Mouse (Mus musculus): ENCODE measurements around the gene Gys1. TPM values are rescaled to one million over a fixed set of nuclear protein-coding genes. Genes with fewer than 3 reads are reported as not detected.
"Not testable (repeated sequence)": the region's sequence is repeated elsewhere in the genome, so short reads cannot be mapped to it uniquely, and the experiment has no call there.

The Gys1 gene
- polyA plus RNA-seq, 1 experiment from 2014 or later = 43.2 TPM

DNA sequence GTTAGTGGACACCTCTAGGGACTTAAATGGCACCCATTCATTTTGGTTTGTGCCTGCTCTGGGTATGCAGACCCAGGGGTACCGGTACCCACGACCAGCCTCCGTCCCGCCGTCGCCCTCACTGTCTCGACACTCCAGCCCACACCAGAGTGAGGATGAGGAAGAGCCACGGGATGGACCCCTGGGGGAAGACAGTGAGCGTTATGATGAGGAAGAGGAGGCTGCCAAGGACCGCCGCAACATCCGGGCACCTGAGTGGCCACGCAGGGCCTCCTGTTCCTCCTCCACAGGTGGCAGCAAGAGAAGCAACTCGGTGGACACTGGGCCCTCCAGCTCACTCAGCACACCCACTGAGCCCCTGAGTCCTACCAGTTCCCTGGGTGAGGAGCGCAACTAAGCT, 20.3 kb downstream of the Gys1 start:
- H3K36me3 ChIP-seq = peaks cover 73% of the 10 kb centered on the region

DNA sequence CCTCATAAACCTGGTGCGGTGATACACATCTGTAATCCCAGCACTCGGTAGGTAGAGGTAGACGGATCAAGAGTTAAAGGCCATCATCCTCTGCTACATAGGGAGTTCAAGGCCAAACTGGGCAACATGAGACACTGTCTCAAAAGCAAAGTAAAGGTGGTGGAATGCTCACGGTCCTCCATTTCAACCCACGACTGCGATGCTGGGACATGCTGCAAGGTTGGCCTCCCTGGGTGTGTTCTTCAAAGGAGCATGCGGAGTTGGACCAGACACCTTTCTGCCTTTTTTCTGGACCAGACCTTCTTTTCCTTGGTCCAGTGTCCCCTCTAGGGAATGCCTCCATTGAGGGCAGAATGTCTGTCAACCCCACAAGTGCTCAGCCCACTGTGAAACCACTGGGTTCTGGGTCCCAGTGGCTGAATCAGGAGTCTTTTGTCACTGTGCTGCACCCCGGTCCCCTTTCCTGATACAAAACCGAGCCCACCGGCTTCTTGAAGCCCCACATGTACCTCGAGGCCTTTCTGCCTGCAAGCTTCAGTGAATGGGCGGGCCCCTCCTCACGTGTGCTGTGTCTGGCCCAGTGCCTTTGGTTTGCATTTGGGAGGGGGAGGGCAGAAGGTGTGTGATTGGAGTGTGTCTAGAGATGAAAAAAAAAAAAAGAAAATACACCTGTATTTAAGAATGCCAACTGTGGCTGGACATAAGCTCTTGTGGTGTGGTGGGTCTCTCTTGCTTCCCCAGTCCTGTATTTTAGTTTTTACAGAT, 21.5 kb downstream of the Gys1 start:
- no peak for DNase-seq (ENCODE audit: low spot score)
- Histone ChIP-seq H3K36me3 (peaks cover 74% of the 10 kb centered on the region), H3K27ac (no peak overlapping the region), H3K9me3 (no peaks in the 10 kb centered on the region), H3K27me3 (ENCODE audit: insufficient read depth, poor library complexity, severe bottlenecking) (no peaks in the 10 kb centered on the region), H3K4me1 (replicated peaks) (peaks cover 36% of the 10 kb centered on the region), H3K4me3 (peak overlapping the region; percentile 91; the same call in 1 of the 2 replicates)
- 81% methylated on average over 13 of the region's 13 CpGs for WGBS

More for the DNA sequence above, 20.3 kb downstream of the Gys1 start:
- DNase-seq (ENCODE audit: low spot score) = no peak
- no peaks in the 10 kb centered on the region for H3K9me3 ChIP-seq
- H3K27ac ChIP-seq = no peak overlapping the region
- WGBS = 89% methylated on average over 15 of the region's 15 CpGs
- H3K4me3 ChIP-seq = no peak overlapping the region
- peaks cover 24% of the 10 kb centered on the region for H3K4me1 ChIP-seq (replicated peaks)
- no peaks in the 10 kb centered on the region for H3K27me3 ChIP-seq (ENCODE audit: insufficient read depth, poor library complexity, severe bottlenecking)

DNA sequence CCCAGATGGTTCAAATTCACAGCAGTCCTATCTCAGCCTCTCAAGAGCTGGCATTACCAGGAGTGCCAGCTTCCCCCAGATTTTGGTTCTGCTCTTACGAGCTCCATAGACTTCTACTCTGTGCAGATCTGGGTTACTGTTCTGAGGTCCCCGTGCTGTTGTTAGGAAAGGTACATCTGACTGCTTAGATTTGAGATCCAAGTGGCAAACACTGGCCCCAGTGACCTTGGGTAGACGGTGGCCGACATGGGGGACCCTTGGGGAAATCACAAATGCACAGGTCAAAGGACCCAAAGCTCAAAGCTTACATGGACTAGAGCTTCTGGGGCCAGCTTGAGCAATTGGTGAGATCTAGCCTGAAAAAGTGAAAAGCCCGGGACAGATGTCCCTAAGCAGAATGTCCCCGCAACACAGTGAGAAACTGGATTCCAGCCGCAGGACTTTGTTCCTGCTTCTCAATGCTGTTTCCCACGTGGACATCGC, 22.1 kb downstream of the Gys1 start:
- Histone ChIP-seq H3K36me3 (peaks cover 78% of the 10 kb centered on the region), H3K4me3 (peak overlapping the region; percentile 91; the same call in 1 of the 2 replicates), H3K27ac (no peak overlapping the region), H3K9me3 (no peaks in the 10 kb centered on the region), H3K4me1 (replicated peaks) (peaks cover 42% of the 10 kb centered on the region), H3K27me3 (ENCODE audit: insufficient read depth, poor library complexity, severe bottlenecking) (no peaks in the 10 kb centered on the region)
- DNase-seq (ENCODE audit: low spot score) = peak; percentile 36
- WGBS = 58% methylated on average over 9 of the region's 9 CpGs

DNA sequence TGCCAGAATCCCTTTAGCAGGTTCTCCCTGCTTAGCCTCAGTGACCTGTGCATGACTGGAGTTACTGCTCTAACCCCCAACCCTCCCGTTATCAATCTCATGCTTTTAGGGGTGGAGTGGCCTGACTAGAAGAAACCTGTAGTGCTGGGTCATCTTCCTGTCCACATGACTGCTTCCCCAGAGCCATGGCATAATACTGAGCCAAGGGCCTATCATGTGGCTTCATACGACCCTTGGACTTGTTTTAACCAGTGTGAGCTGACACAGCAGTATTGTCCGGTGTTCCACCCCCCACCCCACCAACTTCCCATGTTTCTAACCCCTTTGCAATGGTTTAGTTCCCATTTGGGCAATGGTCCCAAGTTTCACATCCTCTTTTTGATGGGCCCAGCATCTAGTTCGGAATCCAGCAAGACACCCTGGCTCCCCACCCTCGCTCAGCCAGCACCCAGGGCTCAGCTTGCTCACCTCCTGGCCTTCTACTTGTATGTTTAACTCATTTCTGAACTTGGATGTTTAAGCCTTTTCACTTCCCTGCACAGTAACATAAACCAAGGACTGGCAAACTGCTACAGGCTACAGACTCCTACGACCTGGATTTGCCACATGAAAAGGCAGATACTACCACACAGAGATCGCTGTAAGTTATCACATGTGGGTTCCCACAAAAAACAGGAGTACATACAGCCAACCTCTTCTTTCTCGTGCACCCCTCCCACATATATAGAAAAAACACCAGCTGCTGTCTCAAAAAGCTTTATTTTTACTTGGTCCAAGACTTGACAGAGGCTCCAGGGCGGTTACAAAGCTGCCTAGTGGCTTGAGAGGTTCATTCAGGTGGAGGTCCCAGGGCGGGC, 22.8 kb downstream of the Gys1 start:
- DNase-seq (ENCODE audit: low spot score) = no peak
- Histone ChIP-seq H3K36me3 (peaks cover 77% of the 10 kb centered on the region), H3K27me3 (ENCODE audit: insufficient read depth, poor library complexity, severe bottlenecking) (no peaks in the 10 kb centered on the region), H3K4me3 (peak overlapping the region; percentile 91), H3K27ac (peak overlapping the region; percentile 96; the same call in 1 of the 2 replicates), H3K4me1 (replicated peaks) (peaks cover 44% of the 10 kb centered on the region), H3K9me3 (no peaks in the 10 kb centered on the region)
- WGBS = 76% methylated on average over 10 of the region's 10 CpGs

DNA sequence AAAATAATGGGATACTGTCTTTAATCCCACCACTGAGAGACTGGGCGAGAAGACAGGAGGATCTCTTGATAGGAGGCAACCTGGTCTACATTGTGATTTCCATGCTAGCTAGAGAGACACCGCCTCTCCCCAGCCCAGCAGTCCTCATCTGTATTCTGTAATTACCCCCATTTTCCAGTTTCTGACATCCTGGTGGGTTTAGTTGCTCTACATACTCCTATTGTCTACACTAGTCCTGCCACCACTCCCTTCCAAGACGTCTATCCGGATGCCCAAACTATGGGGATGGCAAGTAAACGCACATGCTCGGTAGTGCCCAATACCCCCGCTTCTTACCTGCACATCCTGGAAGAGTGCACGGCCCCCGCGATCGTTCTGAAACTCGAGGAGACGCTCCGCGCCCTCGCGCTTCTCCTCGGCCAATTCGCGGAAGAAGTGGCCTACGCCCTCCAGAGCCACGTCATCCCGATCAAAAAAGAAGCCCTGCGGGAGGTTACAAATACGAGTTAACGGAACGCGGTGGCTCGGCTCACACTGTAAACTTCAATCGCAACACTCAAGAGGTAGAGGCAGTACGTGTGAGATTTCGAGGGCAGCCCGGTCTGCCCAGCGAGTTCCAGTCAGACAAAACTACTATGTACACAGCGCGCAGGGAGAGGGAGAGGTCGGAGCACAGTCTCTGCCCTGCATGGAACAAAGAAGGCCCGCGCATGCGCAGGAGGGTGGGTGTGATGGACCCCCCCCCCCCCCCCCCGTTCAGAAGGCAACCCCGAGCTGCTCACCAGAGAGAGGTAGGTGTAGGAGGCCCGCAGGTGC, 24.3 kb downstream of the Gys1 start:
- H3K4me1 ChIP-seq (replicated peaks) = peaks cover 44% of the 10 kb centered on the region
- no peaks in the 10 kb centered on the region for H3K9me3 ChIP-seq
- peaks cover 78% of the 10 kb centered on the region for H3K36me3 ChIP-seq
- DNase-seq (ENCODE audit: low spot score) = peak; percentile 88
- H3K4me3 ChIP-seq = peak overlapping the region; percentile 91
- H3K27me3 ChIP-seq (ENCODE audit: insufficient read depth, poor library complexity, severe bottlenecking) = no peaks in the 10 kb centered on the region
- H3K27ac ChIP-seq = peak overlapping the region; percentile 96
- WGBS = under 1% methylated on average over 43 of the region's 43 CpGs

DNA sequence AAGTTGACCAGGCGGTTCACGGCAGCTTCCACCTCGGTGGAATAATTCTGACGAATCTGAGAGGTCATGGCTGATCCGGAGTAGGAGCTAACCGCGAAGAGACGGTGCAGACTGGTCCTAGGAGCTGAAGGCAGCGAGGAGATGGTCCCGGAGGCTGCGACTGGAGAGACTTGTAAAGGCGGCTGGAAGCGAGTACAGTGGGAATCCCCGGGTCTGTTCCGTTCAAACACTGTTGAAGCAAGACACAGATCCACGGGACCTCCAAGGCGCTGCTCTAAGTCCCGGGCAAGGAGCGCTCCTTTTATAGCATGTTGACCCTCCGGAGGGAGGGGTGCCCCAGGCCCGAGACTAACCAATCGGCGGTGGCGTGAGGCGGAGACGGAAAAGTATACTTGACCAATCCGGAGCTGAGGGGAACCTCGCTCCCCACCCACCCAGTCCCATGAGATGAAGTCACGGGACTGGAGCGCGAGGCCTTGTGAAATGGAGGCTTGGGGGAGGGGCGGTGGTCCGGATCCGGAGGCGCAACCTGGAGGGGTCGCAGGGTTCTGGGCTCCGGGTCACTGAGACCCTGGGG, 25.0 kb downstream of the Gys1 start, which contains the start of gene Ftl1:
Gene Ftl1, minus strand, starts transcription at position 321 of the 577 bp plus-strand sequence.
- 0% methylated on average over 37 of the region's 37 CpGs for WGBS
- peaks cover 44% of the 10 kb centered on the region for H3K4me1 ChIP-seq (replicated peaks)
- H3K27me3 ChIP-seq (ENCODE audit: insufficient read depth, poor library complexity, severe bottlenecking); H3K9me3 ChIP-seq: not testable (repeated sequence)
- H3K27ac ChIP-seq = peak within 1 kb of the TSS; percentile 96
- H3K4me3 ChIP-seq = peak within 1 kb of the TSS; percentile 91
- H3K36me3 ChIP-seq = peaks cover 78% of the 10 kb centered on the region
- DNase-seq (ENCODE audit: low spot score) = peak; percentile 98

DNA sequence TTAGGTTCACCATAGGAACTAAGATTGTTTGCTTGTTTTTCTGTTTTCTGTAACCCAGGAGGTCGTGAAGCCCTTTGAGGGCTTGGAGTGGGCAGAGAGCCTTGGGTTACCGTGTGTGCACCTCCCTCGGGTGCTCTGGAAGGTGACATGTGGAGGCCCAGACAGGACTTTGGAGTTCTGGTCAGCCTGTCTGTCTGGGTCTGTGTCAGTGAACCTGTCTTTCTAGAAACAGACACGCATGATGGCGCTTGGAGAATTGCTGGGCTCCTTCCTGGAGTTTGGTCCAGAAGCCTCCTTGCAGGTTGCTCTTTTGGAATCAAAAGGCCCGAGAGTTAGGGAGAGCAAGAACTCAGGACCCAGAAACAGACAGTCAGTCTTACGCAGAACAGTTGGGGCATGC, 25.7 kb downstream of the Gys1 start:
- H3K36me3 ChIP-seq = peaks cover 78% of the 10 kb centered on the region
- peak overlapping the region; percentile 96 for H3K27ac ChIP-seq
- 77% methylated on average over 7 of the region's 7 CpGs for WGBS
- peak; percentile 18 for DNase-seq (ENCODE audit: low spot score)
- H3K4me3 ChIP-seq = peak overlapping the region; percentile 91
- H3K9me3 ChIP-seq = no peaks in the 10 kb centered on the region
- H3K27me3 ChIP-seq (ENCODE audit: insufficient read depth, poor library complexity, severe bottlenecking) = no peaks in the 10 kb centered on the region
- peaks cover 50% of the 10 kb centered on the region for H3K4me1 ChIP-seq (replicated peaks)

DNA sequence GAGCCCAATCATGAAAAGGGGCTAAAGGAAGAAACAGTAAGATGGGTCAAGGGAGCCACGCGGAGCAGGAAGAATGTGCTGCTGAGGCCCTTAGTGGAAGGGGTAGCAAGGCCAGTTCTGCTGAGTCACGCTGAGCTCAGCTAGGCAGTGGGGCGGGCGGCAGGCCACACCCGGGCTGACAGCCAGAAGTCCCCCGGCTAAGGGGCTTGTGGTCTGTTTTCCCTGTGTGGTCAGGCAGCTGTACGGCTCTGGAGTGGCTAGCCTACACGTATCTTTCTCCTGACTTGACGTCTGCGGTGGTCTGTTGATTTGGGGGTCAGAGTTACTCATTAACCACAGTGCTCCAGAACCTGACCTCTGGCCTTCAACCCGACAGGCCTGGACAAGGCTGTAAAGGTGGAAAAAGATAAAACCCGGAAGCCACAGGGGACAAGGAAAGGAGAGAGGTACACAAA, 26.2 kb downstream of the Gys1 start:
- Histone ChIP-seq H3K4me3 (peak overlapping the region; percentile 91), H3K27ac (peak overlapping the region; percentile 96), H3K36me3 (peaks cover 76% of the 10 kb centered on the region), H3K9me3 (no peaks in the 10 kb centered on the region), H3K27me3 (ENCODE audit: insufficient read depth, poor library complexity, severe bottlenecking) (no peaks in the 10 kb centered on the region), H3K4me1 (replicated peaks) (peaks cover 55% of the 10 kb centered on the region)
- peak; percentile 55 for DNase-seq (ENCODE audit: low spot score)
- 32% methylated on average over 13 of the region's 13 CpGs for whole genome bisulfite sequencing

DNA sequence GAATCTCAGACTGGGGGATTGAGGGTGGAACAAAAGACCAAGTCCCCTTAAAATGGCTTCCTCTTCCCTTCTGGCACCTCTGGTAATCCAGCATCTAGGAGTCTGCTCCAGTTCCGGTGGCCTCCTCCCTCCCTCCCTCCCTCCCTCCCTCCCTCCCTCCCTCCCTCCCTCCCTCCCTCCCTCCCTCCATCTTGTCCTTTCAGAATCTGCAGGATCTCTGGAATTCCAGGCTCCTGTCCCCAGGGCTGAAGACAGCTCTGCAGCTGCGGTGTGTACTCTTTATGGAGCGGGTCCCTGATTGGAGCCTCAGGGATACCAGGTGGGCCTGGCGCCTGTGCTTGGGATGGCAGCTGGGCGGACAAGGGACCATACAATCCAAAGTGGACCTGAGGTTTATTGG, 26.7 kb downstream of the Gys1 start:
- Histone ChIP-seq H3K27me3 (ENCODE audit: insufficient read depth, poor library complexity, severe bottlenecking) (no peaks in the 10 kb centered on the region), H3K27ac (peak overlapping the region; percentile 96), H3K4me3 (peak overlapping the region; percentile 91; the same call in 1 of the 2 replicates), H3K4me1 (replicated peaks) (peaks cover 60% of the 10 kb centered on the region), H3K9me3 (no peaks in the 10 kb centered on the region), H3K36me3 (peaks cover 72% of the 10 kb centered on the region)
- WGBS = 51% methylated on average over 5 of the region's 5 CpGs
- DNase-seq (ENCODE audit: low spot score) = peak; percentile 14

DNA sequence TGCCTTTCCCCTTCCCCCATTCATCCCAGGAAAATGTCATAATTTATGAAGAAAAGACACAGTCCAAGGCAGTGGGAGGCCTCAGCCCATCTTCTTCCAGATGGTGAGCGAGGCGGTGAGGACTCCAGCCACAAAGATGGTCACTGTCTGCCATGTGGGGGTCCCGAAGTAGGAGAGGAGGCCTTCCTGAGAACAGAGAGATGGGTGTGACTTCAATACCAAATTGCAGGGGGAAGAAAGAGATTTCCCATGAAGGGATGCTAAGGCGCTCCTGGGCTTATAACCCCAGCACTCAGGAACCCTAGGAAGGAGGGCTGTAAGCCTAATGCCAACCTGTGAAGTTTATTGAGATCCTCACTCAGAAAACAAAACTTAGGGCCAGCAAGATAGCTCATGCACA, 27.1 kb downstream of the Gys1 start:
- no peak for DNase-seq (ENCODE audit: low spot score)
- no peaks in the 10 kb centered on the region for H3K27me3 ChIP-seq (ENCODE audit: insufficient read depth, poor library complexity, severe bottlenecking)
- peaks cover 57% of the 10 kb centered on the region for H3K4me1 ChIP-seq (replicated peaks)
- WGBS = 93% methylated on average over 4 of the region's 4 CpGs
- H3K36me3 ChIP-seq = peaks cover 69% of the 10 kb centered on the region
- no peak overlapping the region for H3K4me3 ChIP-seq
- no peaks in the 10 kb centered on the region for H3K9me3 ChIP-seq
- peak overlapping the region; percentile 96; the same call in 1 of the 2 replicates for H3K27ac ChIP-seq

DNA sequence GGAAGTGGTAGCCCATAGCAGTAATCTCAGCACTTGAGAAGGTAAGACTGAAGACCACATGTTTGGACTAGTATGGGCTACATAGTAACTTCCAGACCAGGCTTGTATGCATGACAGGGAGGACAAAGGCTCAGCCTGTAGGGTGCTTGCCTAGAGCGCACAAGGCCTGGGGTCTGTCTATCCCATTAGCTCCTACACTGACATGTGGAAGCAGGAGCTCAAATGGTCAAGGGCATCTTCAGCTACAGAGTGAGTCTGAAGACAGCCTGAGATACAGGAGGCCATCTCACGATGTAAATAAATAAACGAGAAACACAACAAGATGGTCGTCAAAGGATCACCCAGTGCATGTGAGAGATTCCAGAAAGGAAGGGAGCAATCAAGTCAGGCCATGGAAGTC, 27.7 kb downstream of the Gys1 start:
- Histone ChIP-seq H3K27ac (no peak overlapping the region), H3K9me3 (no peaks in the 10 kb centered on the region), H3K4me1 (replicated peaks) (peaks cover 56% of the 10 kb centered on the region), H3K36me3 (peaks cover 63% of the 10 kb centered on the region), H3K4me3 (no peak overlapping the region), H3K27me3 (ENCODE audit: insufficient read depth, poor library complexity, severe bottlenecking) (no peaks in the 10 kb centered on the region)
- DNase-seq (ENCODE audit: low spot score) = no peak
- 92% methylated on average over 4 of the region's 4 CpGs for WGBS

DNA sequence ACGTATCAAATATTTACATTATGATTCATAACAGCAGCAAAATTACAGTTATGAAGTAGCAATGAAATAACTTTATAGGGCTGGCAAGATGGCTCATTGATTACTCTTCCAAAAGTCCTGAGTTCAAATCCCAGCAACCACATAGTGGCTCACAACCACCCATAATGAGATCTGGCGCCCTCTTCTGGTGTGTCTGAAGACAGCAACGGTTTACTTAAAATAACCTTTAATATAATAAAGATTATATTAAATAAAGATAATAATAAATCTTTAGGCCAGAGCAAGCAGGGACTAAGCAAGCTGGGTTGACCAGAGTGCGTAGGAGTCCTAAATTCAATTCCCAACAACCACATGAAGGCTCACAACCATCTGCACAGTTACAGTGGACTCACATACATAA, 28.2 kb downstream of the Gys1 start:
- Histone ChIP-seq H3K36me3 (peaks cover 58% of the 10 kb centered on the region), H3K4me1 (replicated peaks) (peaks cover 52% of the 10 kb centered on the region)
- not testable (repeated sequence) for H3K27me3 ChIP-seq (ENCODE audit: insufficient read depth, poor library complexity, severe bottlenecking); H3K9me3 ChIP-seq; H3K4me3 ChIP-seq; H3K27ac ChIP-seq; DNase-seq (ENCODE audit: low spot score)
- WGBS = 81% methylated on average over 4 of the region's 4 CpGs
